Mouse (Mus musculus) adrenal gland, adult 2 months (tissue): ENCODE measurements around the gene 1110004F10Rik. TPM values are rescaled to one million over a fixed set of nuclear protein-coding genes. Genes with fewer than 3 reads are reported as not detected.
A peak's percentile ranks its signal among the peaks of the same experiment; 100 is the strongest.
"Not testable (repeated sequence)": the region's sequence is repeated elsewhere in the genome, so short reads cannot be mapped to it uniquely, and the experiment has no call there.

ENCODE experiments used
- DNase-seq: peaks from one replicate; pipeline ENCODE4 v3.0.0; 2021
- long read RNA-seq: library from polyadenylated mRNA; stranded (forward); transcript quantifications from one replicate; pipeline ENCODE4 v2.0.0, GENCODE M21; 2021
- polyA plus RNA-seq: library from polyadenylated mRNA; depleted of rRNA; stranded (reverse); fragments of >200 nt; gene quantifications from 2 replicates; pipeline ENCODE4 v1.2.3, GENCODE M21; 2012; rRNA removed
- total RNA-seq, 2 experiments: library from RNA; stranded (reverse); gene quantifications; 2 replicates each; pipeline ENCODE4 v1.2.3; 2021

The 1110004F10Rik gene
- total RNA-seq = 100 to 1,000 TPM in 1 of 2 experiments, 10 to 100 TPM in 1; 92.1 to 123 TPM
- polyA plus RNA-seq = 25.7 and 26.8 TPM in 2 replicates
- long read RNA-seq, transcript 1110004F10Rik-201 (5 exons, 1,479 nt) = major isoform, 212 of 230 reads
- long read RNA-seq, partial matches to known transcripts = 1 of 230 reads
- long read RNA-seq, other reads (novel, unspliced or antisense) = 11 of 230 reads

DNA sequence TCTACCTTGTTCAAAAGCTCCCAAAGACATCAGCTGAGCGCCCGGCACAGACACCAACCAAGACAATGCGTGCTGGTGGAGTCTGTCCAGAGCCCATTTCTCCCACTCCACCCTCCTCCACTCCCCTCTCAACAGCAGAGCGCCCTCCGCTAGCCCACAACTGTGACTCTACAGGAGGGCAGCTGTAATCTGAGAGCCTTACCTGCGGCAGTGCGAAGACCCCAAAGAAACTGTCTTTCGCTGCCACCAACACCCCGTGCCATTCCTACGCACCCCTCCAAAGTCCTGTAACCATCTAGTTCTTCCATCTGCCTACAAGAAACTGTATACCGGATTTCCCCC, at the start of gene 1110004F10Rik:
1110004F10Rik (plus strand) TSS at position 202 of the 342 bp plus-strand sequence.
- no peak for DNase-seq

- DNase-seq = no peak
Measured at GRCm38 (mm10) chr7:116002726-116003125, 36.5 kb upstream of the 1110004F10Rik start.

DNA sequence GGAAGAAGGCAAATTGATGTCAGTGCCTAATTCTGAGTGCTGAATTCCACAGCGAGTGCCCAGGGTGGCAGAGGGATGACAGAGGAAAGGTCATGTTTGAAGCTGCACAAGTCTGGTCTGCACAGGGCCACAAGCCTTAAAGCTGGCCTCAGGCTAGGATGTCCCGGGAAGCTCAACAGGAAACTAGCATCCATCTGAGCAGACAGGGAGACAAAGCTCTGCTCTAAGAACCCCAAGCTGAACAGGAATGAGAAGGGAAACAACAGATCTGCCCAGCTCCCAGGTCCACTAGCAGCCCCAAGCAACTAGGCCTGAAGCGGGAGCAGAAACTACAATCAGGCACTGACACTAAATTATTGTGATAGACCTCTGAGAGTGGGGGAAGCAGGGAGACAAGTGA, 9.2 kb upstream of the 1110004F10Rik start:
- DNase-seq = no peak

DNA sequence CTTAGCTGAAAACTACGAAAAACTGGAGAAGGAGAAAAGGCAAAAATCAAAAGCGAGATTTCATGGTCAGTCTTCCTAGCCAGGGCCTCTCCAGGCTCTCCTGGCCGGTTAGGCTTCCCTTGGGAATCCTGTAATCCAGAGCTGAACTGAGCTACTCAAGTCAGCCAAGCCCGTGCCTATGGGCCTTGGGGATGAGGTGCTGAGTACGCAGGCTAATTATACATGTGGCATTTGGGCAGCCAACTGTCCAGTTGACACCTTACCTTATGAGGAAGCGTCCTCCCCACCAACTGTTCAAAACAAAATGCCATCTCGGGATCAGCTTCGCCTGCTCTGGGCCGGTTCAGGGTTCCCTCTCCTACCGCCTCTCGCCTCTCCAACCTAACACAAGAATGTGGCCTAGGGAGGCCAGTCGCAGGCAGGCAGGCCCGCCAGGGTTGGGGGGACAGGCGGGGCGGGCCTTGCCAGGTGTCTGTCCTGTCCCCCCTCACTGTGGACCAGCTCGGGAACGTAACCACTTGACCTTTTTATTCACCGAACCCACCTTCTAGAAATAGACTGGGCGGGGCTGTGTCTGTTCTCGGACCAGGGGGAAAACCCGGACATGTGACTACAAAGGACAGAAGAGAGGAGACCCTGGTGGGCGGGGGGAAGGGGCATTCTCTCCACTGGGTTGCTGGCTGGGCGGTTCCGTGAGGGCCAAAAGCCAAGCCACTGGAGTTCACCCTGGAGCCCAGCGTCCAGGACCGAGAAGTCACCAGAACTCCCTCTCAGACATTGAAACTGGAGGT, 8.4 kb upstream of the 1110004F10Rik start:
- peak; percentile 62 for DNase-seq

DNA sequence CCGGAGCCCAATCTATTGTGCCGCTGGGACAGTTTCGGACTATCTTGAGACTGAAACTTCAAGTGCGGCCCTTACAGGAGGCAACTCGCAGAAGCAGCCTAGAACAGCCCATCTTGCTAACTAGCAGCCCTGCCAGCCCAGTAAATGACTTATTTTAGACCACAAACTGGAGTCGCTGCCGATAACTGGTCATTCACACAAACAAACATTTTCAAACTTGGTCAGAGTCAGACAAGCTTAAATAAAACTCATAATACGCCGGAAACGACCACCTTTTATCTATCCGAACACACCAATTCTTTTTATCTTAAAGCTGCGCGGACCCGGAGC, 7.8 kb upstream of the 1110004F10Rik start:
- no peak for DNase-seq

DNA sequence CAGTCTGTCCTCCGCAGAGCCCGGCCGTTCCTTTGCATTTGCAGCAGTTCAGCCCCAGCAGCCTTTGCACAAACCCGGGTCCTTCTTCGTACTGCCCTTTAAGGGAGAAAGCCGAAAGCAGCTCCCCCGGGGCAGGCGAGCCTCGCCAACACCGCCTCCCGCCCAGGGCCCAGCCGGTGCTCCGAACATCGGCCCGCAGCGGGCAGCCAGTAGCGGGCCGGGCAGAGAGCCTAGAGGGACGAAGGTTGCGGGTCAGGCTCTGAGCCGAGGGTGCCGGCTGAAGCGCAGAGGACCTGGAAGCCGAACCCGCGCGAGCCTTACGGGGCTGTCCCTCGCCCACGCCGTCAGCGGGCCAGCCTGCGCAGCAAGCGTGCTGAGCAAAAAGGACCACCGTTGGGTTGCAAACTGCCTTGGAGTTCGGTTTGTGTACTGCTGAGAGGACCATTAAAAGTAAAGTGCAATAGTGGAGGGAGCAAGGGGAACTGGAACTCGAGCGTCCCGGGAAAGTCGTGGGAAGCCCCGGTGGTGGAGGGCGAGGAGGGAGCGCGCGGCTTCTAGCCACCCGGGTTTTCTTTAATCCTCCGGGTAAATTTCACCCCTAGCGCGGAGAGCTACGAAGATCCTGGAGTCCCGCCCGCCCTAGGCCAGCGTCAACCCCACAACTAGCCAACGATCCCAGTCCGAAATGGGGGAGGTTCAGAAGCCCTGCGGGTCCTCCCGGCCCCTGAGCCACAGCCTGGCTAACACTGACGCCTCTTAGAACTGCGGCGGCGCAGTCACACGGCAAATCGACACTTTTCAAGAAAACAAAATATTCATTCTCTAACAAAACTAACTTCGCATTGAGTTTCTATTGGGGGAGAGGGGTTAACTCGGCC, 7.2 kb upstream of the 1110004F10Rik start:
- peak; percentile 89 for DNase-seq

GRCm38 (mm10) chr7:116032596-116033307, 6.4 kb upstream of the 1110004F10Rik start:
- peak; percentile 81 for DNase-seq

GRCm38 (mm10) chr7:116033371-116034241, 5.6 kb upstream of the 1110004F10Rik start:
- DNase-seq = peak; percentile 79

- DNase-seq = peak; percentile 71
Measured at GRCm38 (mm10) chr7:116034282-116034758, 4.9 kb upstream of the 1110004F10Rik start.

- no peak for DNase-seq
Measured at GRCm38 (mm10) chr7:116035504-116035903, 3.7 kb upstream of the 1110004F10Rik start.

- no peak for DNase-seq
Measured at GRCm38 (mm10) chr7:116036591-116037555, 2.3 kb upstream of the 1110004F10Rik start.

- peak; percentile 10 for DNase-seq
Measured at GRCm38 (mm10) chr7:116038024-116038423, 1.2 kb upstream of the 1110004F10Rik start.

DNA sequence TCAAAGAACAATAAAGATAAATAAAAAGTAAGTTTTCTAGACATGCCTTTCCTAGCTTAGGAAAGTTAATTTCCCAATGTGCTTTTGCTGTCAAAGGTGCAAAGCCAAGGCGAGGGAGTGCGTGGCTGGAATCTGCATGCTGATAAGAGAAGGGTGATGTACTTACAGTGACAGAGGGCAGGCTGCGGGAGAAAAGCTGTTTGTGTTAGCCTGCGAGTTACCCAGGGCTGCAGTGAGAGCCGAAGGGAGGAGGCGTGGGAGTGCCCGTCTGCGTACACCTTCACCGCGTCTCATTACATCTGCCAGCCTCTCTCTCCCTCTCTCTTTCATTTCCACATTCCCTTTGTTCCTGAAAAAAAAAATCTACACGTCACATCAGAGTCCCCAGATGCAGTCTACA, 686 bp upstream of the 1110004F10Rik start, which contains the start of gene Sox6:
Sox6 (minus strand) TSS at position 286 of the 400 bp plus-strand sequence.
- peak; percentile 30 for DNase-seq

- peak; percentile 89 for DNase-seq
Measured at GRCm38 (mm10) chr7:116039538-116040466, 605 bp downstream of the 1110004F10Rik start.

DNA sequence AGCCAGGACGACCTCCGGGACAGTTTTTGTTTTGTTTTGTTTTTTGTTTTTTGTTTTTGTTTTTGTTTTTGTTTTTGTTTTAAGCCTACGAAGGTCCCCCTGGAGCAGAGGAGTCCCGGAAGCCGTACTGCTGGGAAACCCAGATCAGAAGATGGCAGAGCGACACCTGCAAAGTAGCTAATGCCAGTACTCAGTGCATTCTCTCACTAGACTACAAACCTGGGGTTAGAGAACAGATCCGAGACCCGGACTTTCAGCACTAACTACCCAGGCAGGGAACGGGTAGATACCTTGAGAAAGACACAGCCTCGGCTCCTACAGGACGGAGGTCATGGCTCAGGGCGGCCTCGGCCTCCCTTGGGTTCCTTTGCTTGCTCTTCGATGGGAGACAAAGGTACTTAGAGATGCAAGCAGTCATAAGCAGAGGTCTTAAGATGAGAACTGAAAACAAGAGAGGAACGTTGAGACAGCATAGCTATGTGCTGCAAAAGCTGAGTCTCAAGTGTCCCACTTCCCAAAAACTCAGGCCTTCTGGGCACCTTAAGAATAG, 1.3 kb downstream of the 1110004F10Rik start:
- DNase-seq = no peak

DNA sequence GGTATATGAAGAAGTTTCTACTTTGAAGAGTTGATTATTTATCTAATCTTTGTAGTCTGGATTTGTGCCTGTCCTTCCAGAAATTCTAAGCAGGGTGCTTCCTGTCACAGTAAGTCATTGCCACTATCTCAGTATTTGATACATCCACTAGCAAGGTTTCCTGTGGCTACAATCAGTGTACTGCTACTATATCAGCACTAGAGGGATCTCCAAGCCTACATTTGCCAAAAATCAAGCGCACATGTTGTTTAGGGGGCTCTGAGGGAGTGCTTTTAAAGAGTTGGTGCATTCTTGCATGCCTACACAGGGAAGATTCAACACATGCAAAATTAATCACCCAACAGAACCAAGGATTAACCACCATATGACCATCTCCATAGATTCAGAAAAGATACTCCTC, 21.5 kb downstream of the 1110004F10Rik start:
- DNase-seq = no peak

- not testable (repeated sequence) for DNase-seq
Measured at GRCm38 (mm10) chr7:116084366-116084765, 45.2 kb downstream of the 1110004F10Rik start, which contains the start of gene Gm4353. Gm4353 (minus strand) TSS chr7:116084635.
